Mouse (Mus musculus): ENCODE results near the gene Ppp2r3a.

GRCm38 (mm10) chr9:101057156-101057555 lies 194.4 kb downstream of the Ppp2r3a start:
- TF ChIP-seq GATA1 (IDR thresholded peaks at IDR 0.05; ENCODE audit: low read length), result no peak
- TF ChIP-seq TAL1 (IDR thresholded peaks at IDR 0.05; ENCODE audit: low read length), result no peak
